In the genomic region with DNA sequence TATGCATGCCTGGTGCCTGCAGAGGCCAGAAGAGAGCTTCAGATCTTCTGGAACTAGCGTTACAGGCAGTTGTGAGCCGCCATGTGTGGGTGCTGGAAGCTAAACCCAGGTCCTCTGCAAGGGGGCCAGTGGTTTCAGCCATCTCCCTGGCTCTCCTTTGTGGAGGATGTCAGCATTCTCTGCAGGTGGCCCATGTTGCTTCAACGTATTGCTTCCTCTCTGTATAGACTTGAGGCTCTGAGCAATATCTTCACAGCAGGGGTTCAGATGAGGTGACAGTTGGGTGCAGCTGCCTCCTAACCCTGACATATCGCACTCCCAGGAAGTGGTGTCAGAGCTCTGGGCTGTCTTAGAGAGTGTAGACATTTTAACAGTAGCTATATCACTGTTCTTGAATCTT, we compare ENCODE assay signal across 18 mouse cellular contexts. TPM values are rescaled to one million over a fixed set of nuclear protein-coding genes. Genes with fewer than 3 reads are reported as not detected.
DNase-seq lines count a peak whose midpoint lies in the region; ATAC-seq lines count a peak whose summit lies in the region.
"Had no signal": no experiment of that assay in that cellular context is flagged by ENCODE, and none has a peak within 500 bp of the region (broad histone marks: within the 10 kb centered on the region; RNA-seq: fewer than 3 reads in every experiment).

No protein-coding gene starts in this region.

- no peak for ATAC-seq in cerebellum, adult (ENCODE audit: insufficient number of reproducible peaks, low FRiP score, low TSS enrichment)
- ATAC-seq: forebrain, embryonic 15.5 days; hindbrain, embryonic 16.5 days had no signal

- peak; percentile 84 for DNase-seq in heart, adult 11 months
- DNase-seq in heart, postnatal 25 days (ENCODE audit: low spot score): no peak
- peak; percentile 53 to 70 for DNase-seq in thymus, adult 18-20 months
- DNase-seq in thymus, postnatal 10 days (ENCODE audit: low spot score in 2 of 2): peak; percentile 58 to 67
- DNase-seq in thymus, postnatal 36 days: peak; percentile 56 to 75
- DNase-seq in cerebellum, postnatal 4 days (ENCODE audit: low spot score in 2 of 2): no peak
- DNase-seq in spleen, postnatal 4 days (ENCODE audit: low spot score in 2 of 2): no peak
- DNase-seq: adrenal gland, postnatal 10 days; adrenal gland, postnatal 36 days; cerebellum, adult 11 months; cerebellum, adult 8-10 months; cerebellum, postnatal 36 days; gastrocnemius, postnatal 10 days; gastrocnemius, postnatal 36 days; heart, postnatal 36 days had no signal

- intact Hi-C loops in heart, postnatal 25 days (cut with DNase I): no loop called here

RNA-seq across cellular contexts. Expression of gene Nsd2, which starts 30.9 kb away (rescaled TPM):
- total RNA-seq in heart, postnatal 25 days (2021): 10 to 100 TPM; 25.9 to 28.4 TPM

Comparison
In these comparisons a context has a peak if more than half of its experiments do, and no peak if none do; other contexts are left out.
1. DNase-seq: peak in heart, adult 11 months (single experiment), thymus, adult 18-20 months (2 of 2), thymus, postnatal 10 days (2 of 2) and thymus, postnatal 36 days (2 of 2); none in heart, postnatal 25 days (single experiment), cerebellum, postnatal 4 days (0 of 2) and spleen, postnatal 4 days (0 of 2).